ENCODE assay signal across 8 mouse cellular contexts in the genomic region with DNA sequence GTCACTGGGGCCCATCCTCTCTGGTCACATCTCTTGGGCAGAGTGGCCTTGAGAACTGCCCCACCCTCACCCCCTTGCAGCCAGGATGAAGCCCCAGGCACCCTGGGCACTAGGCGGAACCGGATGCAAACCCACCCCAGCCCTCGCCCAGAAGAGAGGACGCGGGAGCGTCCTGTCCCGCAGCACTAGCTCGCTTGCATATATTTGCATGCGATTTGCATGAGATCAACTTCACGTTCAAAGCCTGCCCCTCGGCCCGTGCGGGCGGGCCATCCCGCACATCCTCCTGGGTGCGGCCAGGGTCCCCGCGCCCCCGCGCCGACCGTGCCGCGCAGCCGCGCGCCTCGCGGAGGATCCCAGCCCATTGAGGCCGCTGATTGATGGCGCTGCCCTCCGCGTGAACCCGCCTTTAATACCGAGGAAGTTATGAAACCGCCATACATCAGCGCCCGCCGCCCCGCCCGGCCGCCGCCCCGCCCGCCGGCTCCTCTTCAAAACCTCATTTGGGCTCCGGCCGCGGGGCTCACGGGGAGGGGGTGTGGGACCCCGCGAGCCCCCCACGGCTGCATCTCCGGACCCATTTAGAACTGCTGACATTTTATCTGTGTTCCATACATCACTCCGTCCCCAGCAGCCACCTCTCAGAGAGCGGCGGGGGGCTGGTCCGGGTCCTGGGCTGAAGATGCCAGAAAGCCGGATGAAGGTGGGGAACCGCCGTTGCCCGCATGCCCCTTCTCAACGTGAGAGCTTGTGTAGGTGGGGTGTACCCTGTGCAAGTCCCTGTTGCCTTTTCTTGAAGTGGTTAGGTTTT. TPM values are rescaled to one million over a fixed set of nuclear protein-coding genes. Genes with fewer than 3 reads are reported as not detected.
DNase-seq lines count a peak whose midpoint lies in the region; ATAC-seq lines count a peak whose summit lies in the region.

No protein-coding gene starts in this region.

- peaks cover 92% of the 10 kb centered on the region for H3K27me3 ChIP-seq in limb, embryonic 15.5 days
- H3K27me3 ChIP-seq in midbrain, embryonic 15.5 days (replicated peaks), result peaks cover 69% of the 10 kb centered on the region

- no peaks in the 10 kb centered on the region for H3K36me3 ChIP-seq in limb, embryonic 15.5 days
- H3K36me3 ChIP-seq in midbrain, embryonic 15.5 days (replicated peaks), result no peaks in the 10 kb centered on the region

- ATAC-seq in granulocyte monocyte progenitor cell, adult 5-6 weeks (replicated peaks; ENCODE audit: poor library complexity, severe bottlenecking), result peak; percentile 45
- no peak for ATAC-seq in limb, embryonic 15.5 days (ENCODE audit: insufficient number of reproducible peaks, low FRiP score, low TSS enrichment, low read depth)
- ATAC-seq in midbrain, embryonic 15.5 days (replicated peaks), result peak; percentile 15; the same call in 1 of the 2 replicates

- H3K9me3 ChIP-seq in limb, embryonic 15.5 days, result no peaks in the 10 kb centered on the region
- no peaks in the 10 kb centered on the region for H3K9me3 ChIP-seq in midbrain, embryonic 15.5 days

- peak overlapping the region; percentile 87 for H3K4me2 ChIP-seq in limb, embryonic 15.5 days
- H3K4me2 ChIP-seq in midbrain, embryonic 15.5 days, result peak overlapping the region; percentile 93

- WGBS in limb, embryonic 15.5 days, result under 1% methylated on average over 59 of the region's 63 CpGs
- WGBS in midbrain, embryonic 15.5 days, result under 1% methylated on average over 60 of the region's 63 CpGs

- peaks cover 29% of the 10 kb centered on the region for H3K4me1 ChIP-seq in limb, embryonic 15.5 days
- H3K4me1 ChIP-seq in midbrain, embryonic 15.5 days, result peaks cover 30% of the 10 kb centered on the region

- DNase-seq in heart, adult 11 months, result peak; percentile 91
- DNase-seq in heart, postnatal 25 days (ENCODE audit: low spot score), result no peak
- DNase-seq in adrenal gland, postnatal 10 days, result peak; percentile 60
- DNase-seq in layer of hippocampus, adult 18-20 months (ENCODE audit: low spot score in 2 of 2), result no peak
- no peak for DNase-seq in right cerebral cortex, postnatal 36 days (ENCODE audit: low spot score in 2 of 2)

- H3K9ac ChIP-seq in limb, embryonic 15.5 days, result peak overlapping the region; percentile 33
- H3K9ac ChIP-seq in midbrain, embryonic 15.5 days, result peak overlapping the region; percentile 47

- peak overlapping the region; percentile 46 for H3K4me3 ChIP-seq in limb, embryonic 15.5 days
- peak overlapping the region; percentile 47 for H3K4me3 ChIP-seq in midbrain, embryonic 15.5 days

- peak overlapping the region; percentile 30; the same call in 1 of the 2 replicates for H3K27ac ChIP-seq in limb, embryonic 15.5 days
- 0 out of 2 replicates have a peak overlapping the region, but pooled peaks have one; percentile 29 for H3K27ac ChIP-seq in midbrain, embryonic 15.5 days

- intact Hi-C loops in heart, postnatal 25 days (cut with DNase I), result no loop called here

RNA-seq across cellular contexts. Expression of a gene that starts 2.1 kb away (rescaled TPM):
- 10 to 100 TPM; 12.2 to 14.1 TPM for total RNA-seq in heart, postnatal 25 days (2021)
- total RNA-seq in adrenal gland, postnatal 10 days (2021), result 10 to 100 TPM; 14.0 to 19.9 TPM
- 3.3 and 4.7 TPM in 2 replicates for total RNA-seq in granulocyte monocyte progenitor cell, adult 5-6 weeks (2014; fragmentation: Nextera tagmentation)
- total RNA-seq in granulocyte monocyte progenitor cell, adult 5-6 weeks (2017), result 1.8 and 4.0 TPM in 2 replicates
- polyA plus RNA-seq in limb, embryonic 15.5 days (2015; fragmentation: Nextera tagmentation; extraction: Ambion mirVana), result 17.0 and 18.3 TPM in 2 replicates
- 23.4 and 24.2 TPM in 2 replicates for polyA plus RNA-seq in midbrain, embryonic 15.5 days (2015; fragmentation: Nextera tagmentation; extraction: Ambion mirVana)
- 10 to 100 TPM; 18.3 to 19.9 TPM for total RNA-seq in layer of hippocampus, adult 18-20 months (2021)

Comparison
In these comparisons a context has a peak if more than half of its experiments do, and no peak if none do; other contexts are left out.
1. DNase-seq: peak in heart, adult 11 months (single experiment) and adrenal gland, postnatal 10 days (single experiment); none in heart, postnatal 25 days (single experiment), layer of hippocampus, adult 18-20 months (0 of 2) and right cerebral cortex, postnatal 36 days (0 of 2).